21 mouse cellular contexts compared by ENCODE assay signal in the genomic region with DNA sequence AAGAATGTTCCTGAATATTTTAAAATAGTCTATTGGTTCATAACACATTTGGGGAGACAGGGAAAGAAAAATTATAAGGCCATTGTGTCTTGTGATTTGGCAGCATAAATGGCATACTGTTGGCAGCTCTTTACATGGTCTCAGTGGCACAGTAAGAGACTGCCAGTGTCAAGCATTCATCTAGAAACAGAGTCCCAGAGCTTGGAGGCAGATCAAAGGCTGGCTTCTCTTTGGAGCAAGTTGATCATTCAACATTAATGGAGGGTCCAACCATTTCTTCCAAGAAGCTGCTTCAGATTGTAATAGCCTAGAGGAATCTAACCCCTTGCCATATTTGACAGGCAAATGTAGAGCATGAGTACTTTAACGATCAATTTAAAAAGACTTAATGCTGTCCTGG.
DNase-seq lines count a peak whose midpoint lies in the region; ATAC-seq and TF ChIP-seq lines count a peak whose summit lies in the region.
"Had no signal": no experiment of that assay in that cellular context is flagged by ENCODE, and none has a peak within 500 bp of the region (broad histone marks: within the 10 kb centered on the region; RNA-seq: fewer than 3 reads in every experiment).

No protein-coding gene starts in this region.

- H3K27me3 ChIP-seq in hindbrain, postnatal 0 days (ENCODE audit: insufficient read depth, low read length): no peaks in the 10 kb centered on the region
- no peaks in the 10 kb centered on the region for H3K27me3 ChIP-seq in hindbrain, embryonic 12.5 days
- H3K27me3 ChIP-seq: embryonic facial prominence, embryonic 12.5 days; forebrain, embryonic 12.5 days; hindbrain, embryonic 13.5 days; intestine, embryonic 15.5 days had no signal

- WGBS in hindbrain, postnatal 0 days: 68% methylated on average over 1 of the region's 1 CpGs
- 90% methylated on average over 1 of the region's 1 CpGs for WGBS in hindbrain, embryonic 12.5 days

- H3K9ac ChIP-seq in hindbrain, postnatal 0 days (replicated peaks; ENCODE audit: low read length): no peak overlapping the region
- no peak overlapping the region for H3K9ac ChIP-seq in hindbrain, embryonic 12.5 days
- H3K9ac ChIP-seq: embryonic facial prominence, embryonic 12.5 days; forebrain, embryonic 12.5 days; forebrain, postnatal 0 days; hindbrain, embryonic 13.5 days; intestine, embryonic 15.5 days had no signal

- no peaks in the 10 kb centered on the region for H3K36me3 ChIP-seq in hindbrain, postnatal 0 days (ENCODE audit: insufficient read depth, low read length)
- H3K36me3 ChIP-seq in hindbrain, embryonic 12.5 days: no peaks in the 10 kb centered on the region
- H3K36me3 ChIP-seq: embryonic facial prominence, embryonic 12.5 days; forebrain, embryonic 12.5 days; hindbrain, embryonic 13.5 days; intestine, embryonic 15.5 days had no signal

- DNase-seq in cerebellum, postnatal 10 days: peak; percentile 65 to 74
- DNase-seq in cerebellum, adult 11 months: no peak
- peak; percentile 60 for DNase-seq in hindbrain, postnatal 0 days (ENCODE audit: low spot score)
- peak; percentile 37 to 38 for DNase-seq in right cerebral cortex, postnatal 10 days (ENCODE audit: low spot score in 2 of 2)
- DNase-seq in right cerebral cortex, postnatal 36 days (ENCODE audit: low spot score in 2 of 2): no peak
- DNase-seq in embryo, embryonic 11 days: no peak
- DNase-seq in urinary bladder, postnatal 36 days (ENCODE audit: low spot score in 2 of 2): no peak
- DNase-seq: adrenal gland, adult 2 months; cerebellum, adult 11-12 months; forebrain, postnatal 0 days; gastrocnemius, postnatal 14 days; heart, postnatal 10 days; heart, postnatal 4 days; kidney, adult 18-20 months had no signal

- H3K4me3 ChIP-seq in hindbrain, postnatal 0 days (ENCODE audit: low read length): no peak overlapping the region
- H3K4me3 ChIP-seq in hindbrain, embryonic 12.5 days: no peak overlapping the region
- H3K4me3 ChIP-seq: embryonic facial prominence, embryonic 12.5 days; forebrain, embryonic 12.5 days; hindbrain, embryonic 13.5 days; intestine, embryonic 15.5 days had no signal

- H3K27ac ChIP-seq in hindbrain, postnatal 0 days: no peak overlapping the region
- H3K27ac ChIP-seq in hindbrain, embryonic 12.5 days: no peak overlapping the region
- H3K27ac ChIP-seq: embryonic facial prominence, embryonic 12.5 days; forebrain, embryonic 12.5 days; hindbrain, embryonic 13.5 days; intestine, embryonic 15.5 days had no signal

- no peak for TF ChIP-seq CTCF in hindbrain, postnatal 0 days (IDR thresholded peaks at IDR 0.05; ENCODE audit: low read depth)

- ATAC-seq in hindbrain, postnatal 0 days: no peak
- no peak for ATAC-seq in hindbrain, embryonic 12.5 days (ENCODE audit: low FRiP score)
- ATAC-seq: activated CD4-positive, CD25-positive, alpha-beta regulatory T cell, adult 4 months; forebrain, postnatal 0 days; intestine, embryonic 15.5 days; Patski had no signal

- no peaks in the 10 kb centered on the region for H3K4me1 ChIP-seq in hindbrain, postnatal 0 days (ENCODE audit: insufficient read depth, low read length)
- H3K4me1 ChIP-seq in hindbrain, embryonic 12.5 days: no peaks in the 10 kb centered on the region
- H3K4me1 ChIP-seq: embryonic facial prominence, embryonic 12.5 days; forebrain, embryonic 12.5 days; hindbrain, embryonic 13.5 days; intestine, embryonic 15.5 days had no signal

- no peak overlapping the region for H3K4me2 ChIP-seq in hindbrain, postnatal 0 days (ENCODE audit: low read depth, low read length)
- no peak overlapping the region for H3K4me2 ChIP-seq in hindbrain, embryonic 12.5 days (replicated peaks)
- H3K4me2 ChIP-seq: embryonic facial prominence, embryonic 12.5 days; forebrain, embryonic 12.5 days; hindbrain, embryonic 13.5 days; intestine, embryonic 15.5 days had no signal

- H3K9me3 ChIP-seq in hindbrain, postnatal 0 days (ENCODE audit: low read length): no peaks in the 10 kb centered on the region
- no peaks in the 10 kb centered on the region for H3K9me3 ChIP-seq in hindbrain, embryonic 12.5 days (replicated peaks)
- H3K9me3 ChIP-seq: embryonic facial prominence, embryonic 12.5 days; forebrain, embryonic 12.5 days; hindbrain, embryonic 13.5 days; intestine, embryonic 15.5 days had no signal

Comparison
In these comparisons a context has a peak if more than half of its experiments do, and no peak if none do; other contexts are left out.
1. DNase-seq: peak in cerebellum, postnatal 10 days (2 of 2), hindbrain, postnatal 0 days (single experiment) and right cerebral cortex, postnatal 10 days (2 of 2); none in cerebellum, adult 11 months (single experiment), right cerebral cortex, postnatal 36 days (0 of 2), embryo, embryonic 11 days (single experiment) and urinary bladder, postnatal 36 days (0 of 2).